Mouse (Mus musculus): ENCODE measurements around the gene Gm49361.
"Not testable (repeated sequence)": the region's sequence is repeated elsewhere in the genome, so short reads cannot be mapped to it uniquely, and the experiment has no call there.

Gene Gm49361

GRCm38 (mm10) chr14:57746001-57746771 is at the start of gene Gm49361:
TSS of gene Gm49361 (minus strand) at chr14:57746103.
- peak; percentile 90 for DNase-seq (ENCODE audit: low spot score)

DNA sequence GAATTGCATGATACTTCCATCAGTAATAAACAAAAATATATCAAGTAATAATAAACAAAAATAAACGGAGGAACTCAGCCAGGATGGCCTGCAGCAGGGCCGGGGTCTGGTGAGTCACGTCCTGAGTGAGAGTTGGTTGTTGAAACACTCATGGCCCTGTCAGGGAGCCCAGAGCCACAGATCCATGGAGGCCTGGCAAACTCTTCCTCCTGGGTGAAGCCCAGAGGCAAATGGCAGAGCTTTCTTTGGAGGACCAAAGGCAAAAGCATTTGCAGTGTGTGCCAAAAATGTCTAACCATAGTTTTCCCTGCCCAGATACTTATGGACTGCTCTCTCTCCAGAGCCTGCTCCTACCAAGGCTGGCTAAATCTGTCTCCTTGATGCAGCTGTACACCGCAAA is 45.3 kb upstream of the Gm49361 start:
- no peak for DNase-seq (ENCODE audit: low spot score)

DNA sequence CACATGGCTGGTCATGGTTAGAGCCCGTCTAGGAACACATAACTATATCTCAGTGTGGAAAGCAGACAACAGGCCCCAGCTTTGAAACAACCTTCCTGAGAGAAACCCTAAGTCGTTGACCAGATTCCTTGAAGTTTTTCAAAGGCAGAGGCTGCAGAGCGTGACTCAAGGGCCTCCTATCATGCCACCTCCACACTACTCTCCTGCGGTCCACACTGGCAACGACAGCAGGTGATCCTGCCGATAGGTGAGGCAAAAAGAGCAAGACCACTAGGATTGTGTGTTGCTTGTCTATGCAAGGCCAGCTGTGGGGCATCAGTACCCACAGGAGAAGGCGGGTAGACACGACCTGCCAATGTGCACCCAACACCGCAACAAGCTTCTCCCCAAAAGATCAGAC is 43.9 kb upstream of the Gm49361 start:
- DNase-seq (ENCODE audit: low spot score), result no peak

GRCm38 (mm10) chr14:57789311-57789710 is 43.4 kb upstream of the Gm49361 start:
- no peak for DNase-seq (ENCODE audit: low spot score)

DNA sequence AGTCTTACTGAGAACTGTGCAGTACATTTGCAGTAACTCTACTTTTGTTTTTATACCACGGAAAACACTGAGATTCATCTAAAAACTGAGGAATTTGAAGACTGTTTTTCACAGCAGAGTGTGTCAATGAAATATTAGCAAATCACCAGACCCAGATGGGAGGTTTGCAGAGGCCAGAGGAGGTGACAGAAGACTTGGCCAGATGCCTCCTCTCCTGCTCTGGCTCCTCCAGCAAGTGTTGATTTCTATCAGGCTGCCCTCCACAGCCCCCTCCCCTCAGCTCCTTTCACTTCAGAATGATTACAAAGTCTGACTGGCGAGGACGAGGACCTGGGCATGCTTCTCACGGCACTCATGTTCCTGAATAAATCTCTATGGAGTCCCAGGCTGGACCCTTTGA is 41.5 kb upstream of the Gm49361 start:
- DNase-seq (ENCODE audit: low spot score), result no peak

GRCm38 (mm10) chr14:57772157-57772815 is 26.4 kb upstream of the Gm49361 start:
- DNase-seq (ENCODE audit: low spot score), result no peak

DNA sequence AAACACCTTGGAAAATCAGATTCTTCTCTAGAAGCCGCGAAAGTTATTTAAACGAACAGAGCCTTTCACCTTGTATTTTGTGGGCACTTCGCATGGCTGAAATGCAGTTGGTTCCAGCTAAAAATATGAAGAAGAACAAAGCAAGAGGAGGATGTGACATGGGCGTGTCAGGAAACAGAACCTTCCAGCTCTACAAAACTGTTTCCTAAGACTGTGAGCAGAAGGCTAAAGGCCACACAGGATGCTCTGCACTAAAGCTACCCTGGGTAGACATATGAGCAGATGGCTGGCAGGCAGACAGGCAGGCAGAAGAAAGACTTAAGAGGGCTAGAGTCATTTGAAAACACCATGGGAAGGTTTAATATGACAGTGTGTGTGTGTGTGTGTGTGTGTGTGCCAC is 23.2 kb upstream of the Gm49361 start:
- DNase-seq (ENCODE audit: low spot score), result no peak

- no peak for DNase-seq (ENCODE audit: low spot score)
Observed at GRCm38 (mm10) chr14:57760447-57761412, 14.8 kb upstream of the Gm49361 start.

GRCm38 (mm10) chr14:57758237-57758636 is 12.3 kb upstream of the Gm49361 start, which contains the start of gene Lats2:
TSS of gene Lats2 (minus strand) at chr14:57758388.
- DNase-seq (ENCODE audit: low spot score), result no peak

- no peak for DNase-seq (ENCODE audit: low spot score)
Observed at GRCm38 (mm10) chr14:57756094-57756493, 10.2 kb upstream of the Gm49361 start.

DNA sequence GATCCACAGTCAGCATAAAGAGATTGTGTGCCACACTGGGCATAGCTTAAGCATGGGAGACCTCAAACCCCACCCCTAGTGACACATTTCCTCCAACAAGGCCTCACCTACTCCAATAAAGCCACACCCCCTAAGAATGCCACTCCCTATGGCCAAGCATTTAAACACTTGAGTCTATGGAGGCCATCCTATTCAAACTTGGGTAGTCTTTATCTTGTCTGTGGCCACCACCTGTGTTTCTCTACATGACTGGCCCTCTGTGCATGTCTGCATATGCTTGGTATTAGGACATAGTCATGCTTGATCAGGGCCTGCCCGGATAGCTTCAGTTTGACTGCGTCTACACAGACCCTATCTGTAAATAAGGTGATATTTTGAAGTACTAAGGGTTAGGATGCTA is 9.8 kb upstream of the Gm49361 start:
- DNase-seq (ENCODE audit: low spot score), result no peak

GRCm38 (mm10) chr14:57753351-57753992 is 7.6 kb upstream of the Gm49361 start:
- DNase-seq (ENCODE audit: low spot score), result peak; percentile 41

GRCm38 (mm10) chr14:57751006-57751405 is 5.1 kb upstream of the Gm49361 start:
- DNase-seq (ENCODE audit: low spot score), result not testable (repeated sequence)

- no peak for DNase-seq (ENCODE audit: low spot score)
Observed at GRCm38 (mm10) chr14:57749501-57749900, 3.6 kb upstream of the Gm49361 start.

DNA sequence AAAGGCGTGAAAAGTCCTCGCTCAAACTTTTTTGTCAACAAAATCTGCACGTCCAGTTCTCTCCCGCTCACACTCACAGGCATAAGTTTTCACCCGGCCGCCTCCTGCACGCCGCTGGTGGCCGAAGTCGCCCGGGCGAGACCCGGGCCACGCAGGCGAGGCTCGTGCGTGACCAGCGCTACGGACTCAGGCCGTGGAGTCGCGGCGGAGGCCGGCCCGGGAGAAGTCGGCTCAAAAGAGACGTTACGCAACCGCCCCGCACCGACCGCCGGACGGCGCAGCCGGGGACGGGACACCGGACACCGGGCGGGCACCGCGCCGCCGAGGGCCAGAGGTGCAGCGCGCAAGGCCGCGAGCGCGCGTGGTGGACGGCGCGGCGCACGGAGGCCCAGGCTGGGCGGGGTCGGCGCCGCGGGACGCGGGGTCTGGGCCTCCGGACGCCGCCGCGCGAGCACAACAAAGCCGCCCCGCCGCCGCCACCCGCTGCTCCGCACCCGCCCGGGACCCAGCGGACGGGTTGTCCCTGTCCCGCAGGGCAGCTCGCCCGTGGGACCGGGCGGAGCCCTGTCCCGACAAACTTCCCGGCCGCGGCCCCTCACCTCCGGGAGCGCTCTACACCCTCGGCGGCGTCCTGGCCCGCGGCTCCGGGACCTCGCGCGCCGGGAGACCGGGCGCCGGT is 473 bp downstream of the Gm49361 start:
- DNase-seq (ENCODE audit: low spot score), result peak; percentile 48

DNA sequence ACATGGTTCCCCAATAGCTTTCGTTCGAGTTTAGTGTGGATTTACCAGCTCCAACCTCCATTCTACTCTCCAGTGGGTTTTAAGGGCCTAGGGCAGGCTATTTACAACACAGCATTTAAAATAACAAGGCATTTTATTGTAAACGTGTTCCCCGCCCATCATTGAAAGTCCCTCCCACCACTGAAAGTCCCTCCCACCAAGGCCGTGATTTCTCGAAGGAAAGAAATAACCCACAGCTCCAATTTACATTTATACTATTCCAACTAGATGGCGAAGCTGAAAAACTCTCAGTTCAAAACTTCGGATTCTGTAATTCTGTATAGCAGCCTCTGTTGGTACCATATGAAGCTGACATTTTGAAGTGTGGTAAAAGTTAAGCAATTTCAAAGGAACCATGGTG is 1.4 kb downstream of the Gm49361 start:
- DNase-seq (ENCODE audit: low spot score), result peak; percentile 67

DNA sequence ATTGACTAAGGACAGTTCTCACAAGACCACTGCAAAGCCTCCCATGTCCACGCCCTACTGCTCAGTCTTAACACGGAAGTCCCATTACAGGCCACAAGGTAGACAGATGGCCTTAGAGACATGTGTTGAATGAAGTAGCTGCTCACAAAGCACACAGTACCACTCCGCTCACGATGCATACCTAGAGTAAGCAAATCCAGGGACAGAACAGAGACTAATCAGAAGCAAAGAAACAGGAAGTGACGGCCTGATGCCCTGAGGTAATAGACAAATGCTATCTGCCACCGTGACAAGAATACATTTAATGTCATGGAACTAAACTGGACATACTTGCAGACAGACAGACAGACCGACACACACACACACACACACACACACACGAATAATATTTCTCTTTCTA is 5.3 kb downstream of the Gm49361 start:
- no peak for DNase-seq (ENCODE audit: low spot score)

GRCm38 (mm10) chr14:57737089-57737488 is 8.8 kb downstream of the Gm49361 start:
- no peak for DNase-seq (ENCODE audit: low spot score)

GRCm38 (mm10) chr14:57736141-57736540 is 9.8 kb downstream of the Gm49361 start:
- no peak for DNase-seq (ENCODE audit: low spot score)

DNA sequence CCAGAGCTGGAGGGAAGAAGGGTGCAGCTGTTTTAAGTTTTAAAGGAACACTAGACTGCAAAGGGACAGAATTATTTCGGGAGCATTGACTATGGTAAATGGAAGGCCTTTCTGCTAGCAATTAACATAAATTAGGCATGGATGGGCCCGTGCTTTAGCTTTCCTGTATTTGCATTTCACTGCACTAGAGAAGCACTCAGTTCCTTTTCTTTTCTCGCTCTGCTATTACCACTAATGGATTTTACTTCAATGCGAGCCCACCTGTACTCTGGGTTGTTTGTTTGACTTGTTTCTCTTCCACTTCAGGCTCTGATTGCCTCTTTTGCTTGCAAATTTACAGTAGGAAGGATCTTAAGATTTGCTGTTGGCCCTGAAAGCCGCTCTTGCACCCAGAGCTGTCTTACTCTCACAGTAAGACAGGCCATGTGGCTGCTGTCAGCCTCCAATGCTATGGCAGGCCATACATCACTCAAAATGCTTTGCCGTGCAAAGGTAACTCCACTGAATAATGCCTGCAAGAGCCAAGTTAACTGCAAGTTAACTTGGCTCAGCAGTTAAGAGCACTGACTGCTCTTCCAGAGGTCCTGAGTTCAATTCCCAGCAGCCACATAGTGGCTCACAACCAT is 13.1 kb downstream of the Gm49361 start:
- no peak for DNase-seq (ENCODE audit: low spot score)

- no peak for DNase-seq (ENCODE audit: low spot score)
Observed at GRCm38 (mm10) chr14:57730527-57730926, 15.4 kb downstream of the Gm49361 start.

Data from embryo, embryonic 10.5 days (tissue).